Mouse (Mus musculus): ENCODE results near the gene Qpctl.
A peak's percentile ranks its signal among the peaks of the same experiment; 100 is the strongest.

The Qpctl gene

DNA sequence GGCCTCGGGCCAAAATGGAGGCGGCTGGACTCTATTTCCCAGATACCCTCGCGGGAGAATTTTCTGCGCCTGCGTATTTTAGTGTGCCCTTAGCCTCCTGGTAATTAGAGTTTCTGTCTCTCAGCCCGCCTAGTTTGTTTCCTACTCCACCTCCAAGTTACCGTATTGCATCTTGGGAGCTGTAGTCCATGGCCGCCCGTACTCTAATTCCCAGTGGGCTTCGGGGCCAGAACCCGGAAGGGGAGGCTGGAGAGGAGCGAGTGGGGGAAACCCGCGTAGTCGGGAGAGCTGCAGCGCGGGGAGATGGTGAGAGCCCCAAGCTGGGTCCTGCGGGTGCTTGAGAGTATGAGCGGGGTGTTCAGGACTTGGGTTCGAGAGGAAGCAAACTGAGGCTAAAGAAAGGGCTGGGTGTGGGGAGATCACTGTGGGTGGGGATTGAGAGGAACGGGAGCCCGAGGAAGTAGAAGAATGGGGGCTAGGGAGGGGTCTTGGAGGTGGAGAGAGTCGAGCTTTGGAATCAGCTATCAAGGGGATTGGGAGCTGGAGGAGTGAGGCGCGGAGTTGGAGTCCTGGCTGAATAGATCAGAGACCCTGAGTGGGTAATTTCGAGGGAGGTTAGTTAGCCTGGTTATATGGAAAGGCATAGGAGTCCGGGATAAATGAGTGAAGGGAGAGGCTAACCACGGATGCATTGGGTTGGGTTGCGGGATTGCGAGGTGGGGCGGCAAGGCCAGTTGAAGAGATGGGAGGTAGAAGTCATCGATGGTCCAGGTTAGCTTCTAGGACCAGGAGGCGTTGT is 29.3 kb downstream of the Qpctl start, which contains the start of gene Fbxo46:
TSS of gene Fbxo46 (plus strand) at position 229 of the 799 bp plus-strand sequence.
- DNase-seq (ENCODE audit: low spot score), result peak; percentile 98

DNA sequence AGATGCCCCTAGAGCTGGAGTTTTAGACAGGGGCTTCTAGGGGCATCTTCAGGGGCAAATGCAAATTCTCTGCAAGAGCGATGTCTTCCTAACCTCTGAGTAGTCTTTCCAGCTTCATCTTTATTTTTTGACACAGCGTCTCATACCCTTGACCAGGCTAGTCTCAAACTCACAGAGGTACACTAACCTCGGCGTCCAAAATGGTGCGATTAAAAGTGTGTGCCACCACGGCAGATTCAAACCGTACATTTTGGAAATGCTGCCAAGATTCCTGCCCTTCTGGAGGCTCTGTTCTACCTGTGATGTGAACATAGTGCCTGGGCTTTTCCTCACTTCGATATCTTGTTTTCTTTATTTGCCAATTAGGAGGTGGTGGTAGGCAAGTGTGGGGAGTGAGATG is 30.0 kb downstream of the Qpctl start:
- no peak for DNase-seq (ENCODE audit: low spot score)

DNA sequence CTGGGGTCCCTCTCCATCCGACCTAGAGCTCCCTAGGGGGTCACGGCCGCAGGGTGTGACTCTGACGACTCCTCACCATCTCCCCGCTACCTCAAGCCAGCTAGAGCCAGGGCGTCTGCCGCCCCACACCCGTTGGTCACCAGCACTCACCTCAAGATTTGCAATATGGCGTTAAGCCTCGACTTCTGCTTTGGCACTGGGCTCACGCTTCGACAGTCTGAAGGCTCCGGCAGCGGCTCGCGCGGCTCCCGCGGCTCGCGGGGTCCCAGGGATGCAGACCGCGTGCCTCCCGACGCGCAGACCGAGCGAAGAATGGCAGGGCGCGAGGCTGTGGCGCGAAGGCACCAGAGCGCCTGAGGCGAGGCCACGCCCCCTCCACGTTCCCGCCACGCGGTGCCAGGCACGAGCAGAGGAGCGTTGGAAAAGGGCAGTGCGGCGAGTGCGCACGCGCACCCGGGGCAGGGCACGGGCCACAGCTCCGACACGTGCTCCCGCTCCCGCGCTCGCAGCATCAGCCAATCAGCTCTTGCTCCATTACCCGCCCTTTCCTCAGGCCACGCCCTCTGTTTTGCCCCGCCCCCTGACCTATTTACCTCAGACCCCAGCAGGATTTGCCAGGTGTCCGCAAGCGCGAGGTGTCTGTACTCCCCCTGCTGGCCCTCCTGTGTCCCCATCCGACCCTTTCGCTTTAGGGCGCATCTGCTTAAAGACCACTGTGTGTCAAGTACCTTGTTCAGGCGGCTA is 30.9 kb downstream of the Qpctl start, which contains the start of gene Gm4969:
TSS of gene Gm4969 (minus strand) at position 341 of the 744 bp plus-strand sequence.
- DNase-seq (ENCODE audit: low spot score), result peak; percentile 42

DNA sequence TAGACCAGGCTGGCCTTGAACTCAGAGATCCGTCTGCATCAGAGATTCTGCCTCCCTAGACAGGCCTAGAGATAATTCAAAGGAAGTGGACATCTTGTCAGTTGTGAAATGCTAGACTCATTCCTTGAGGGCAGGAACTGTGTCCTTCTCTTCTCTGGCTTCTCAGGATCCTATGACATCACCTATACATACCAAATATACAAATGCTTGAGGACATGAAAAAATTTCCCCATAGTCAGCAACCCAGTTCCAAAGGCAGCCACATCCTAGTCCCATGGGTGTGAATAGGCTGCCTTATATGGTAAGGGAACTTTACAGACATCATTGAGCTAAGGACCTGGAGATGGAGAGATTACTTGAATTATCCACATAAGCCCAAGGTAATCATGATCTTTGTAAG is 39.5 kb downstream of the Qpctl start:
- no peak for DNase-seq (ENCODE audit: low spot score)

DNA sequence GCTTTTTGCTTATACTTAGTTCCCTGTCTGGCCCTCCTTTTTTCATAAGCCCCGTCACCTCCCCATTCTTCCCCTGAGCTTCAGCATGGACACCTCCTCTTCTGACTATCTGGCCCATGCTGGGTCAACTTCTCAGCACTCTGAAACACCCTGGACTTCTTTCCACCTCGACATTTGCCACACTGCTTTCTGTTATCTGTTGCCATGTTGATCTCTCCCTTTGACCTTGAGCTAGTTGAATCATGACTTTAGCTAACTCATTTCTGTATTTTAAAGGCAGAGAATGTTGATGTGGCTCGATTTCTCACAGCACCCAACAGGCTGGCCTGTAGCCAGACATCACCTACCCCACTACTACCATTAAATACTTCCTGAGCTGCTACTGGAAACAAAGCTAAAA is 41.7 kb downstream of the Qpctl start:
- DNase-seq (ENCODE audit: low spot score), result no peak

DNA sequence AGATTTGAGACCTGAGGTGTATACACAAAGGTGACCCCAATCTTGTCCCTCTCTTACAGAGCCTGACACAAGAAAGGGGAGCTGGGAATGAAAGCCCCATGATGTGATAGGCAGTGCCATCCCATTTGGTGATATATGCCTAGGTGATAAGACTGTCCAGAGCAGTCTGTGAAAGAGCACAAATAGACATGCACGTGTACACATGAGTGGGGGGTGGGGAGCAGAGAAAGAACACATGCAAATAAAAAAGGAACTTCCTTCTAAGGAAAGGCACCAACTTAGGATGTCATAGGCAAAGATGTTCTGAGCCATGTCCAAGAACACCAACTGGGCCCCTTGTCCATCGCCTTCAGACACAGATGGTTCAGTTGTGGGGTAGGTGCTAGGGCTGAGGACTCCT is 44.6 kb downstream of the Qpctl start:
- DNase-seq (ENCODE audit: low spot score), result no peak

DNA sequence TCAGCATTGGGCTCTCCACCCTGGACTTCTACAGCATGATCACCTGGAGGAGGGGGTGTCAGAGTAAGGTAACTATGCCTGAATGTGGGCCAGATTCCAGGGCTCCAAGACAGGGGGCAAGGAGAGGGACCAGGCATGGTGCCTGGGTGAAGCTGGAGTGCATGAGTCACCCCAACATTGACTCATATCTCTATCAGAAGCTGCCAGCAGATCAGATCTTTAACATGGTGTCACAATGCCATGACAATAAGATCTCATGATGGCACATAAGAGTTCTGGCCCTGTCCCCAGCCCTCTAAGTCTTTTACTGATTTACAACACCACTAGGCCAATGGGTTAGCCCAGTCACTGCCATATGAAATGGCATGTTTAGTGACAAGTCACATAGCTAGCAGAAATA is 45.4 kb downstream of the Qpctl start:
- no peak for DNase-seq (ENCODE audit: low spot score)

DNA sequence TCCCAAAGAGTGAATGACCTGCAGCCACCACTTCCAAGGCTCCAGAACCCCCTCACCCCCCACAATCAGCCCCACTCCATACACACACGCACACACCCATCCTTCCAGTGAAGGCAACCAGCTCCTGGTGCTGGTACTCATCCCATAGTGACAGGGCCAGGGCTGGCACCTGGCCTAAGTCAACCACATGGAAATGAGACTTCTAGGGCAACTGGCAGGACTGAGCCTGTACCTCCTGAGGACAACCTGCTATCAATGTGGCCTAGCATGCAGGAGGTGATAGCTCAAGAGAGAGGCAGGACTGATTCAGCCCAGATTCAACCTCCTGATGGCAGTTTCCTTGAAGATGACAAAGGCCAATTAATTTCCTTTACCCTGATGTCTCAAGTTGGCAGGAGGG is 48.8 kb downstream of the Qpctl start:
- no peak for DNase-seq (ENCODE audit: low spot score)

DNA sequence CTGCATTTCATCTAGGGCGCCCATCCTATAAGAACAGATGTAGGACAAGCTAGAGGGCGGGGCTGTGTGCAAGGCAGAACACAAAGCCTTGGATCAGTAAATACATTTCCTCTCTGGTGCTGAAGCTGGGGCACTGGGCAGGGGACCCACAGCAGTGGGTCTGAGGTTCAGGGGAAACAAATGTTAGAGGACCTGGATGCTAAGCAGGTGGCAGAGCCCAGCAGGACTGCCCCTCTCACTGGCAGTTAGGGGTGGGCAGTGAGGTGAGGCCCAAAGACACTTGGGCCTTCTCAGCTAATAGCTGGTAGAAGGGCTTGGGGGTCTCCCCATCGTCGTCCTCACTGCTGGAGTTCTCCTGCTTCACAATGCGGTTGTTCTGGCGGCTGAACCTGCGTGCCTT is 50.3 kb downstream of the Qpctl start:
- no peak for DNase-seq (ENCODE audit: low spot score)

DNA sequence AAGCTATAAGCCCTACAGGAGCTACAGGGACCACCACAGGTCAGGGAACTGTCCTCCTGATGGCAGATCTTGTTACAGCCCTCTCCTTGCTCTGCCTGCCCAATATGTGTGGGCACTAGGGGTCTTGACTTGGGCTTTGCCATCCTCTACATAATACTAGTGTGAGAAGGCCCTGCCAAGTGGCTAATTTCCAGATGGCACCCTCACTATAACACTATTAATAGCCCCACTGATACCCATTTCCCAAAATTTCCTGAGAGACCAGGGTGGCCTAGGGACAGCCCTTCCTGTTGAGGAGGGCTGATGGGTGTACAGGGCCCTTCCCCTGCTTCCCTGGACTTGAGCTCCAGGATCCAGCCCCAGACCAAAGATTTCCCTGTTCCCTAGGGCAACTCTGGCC is 51.2 kb downstream of the Qpctl start:
- DNase-seq (ENCODE audit: low spot score), result no peak

DNA sequence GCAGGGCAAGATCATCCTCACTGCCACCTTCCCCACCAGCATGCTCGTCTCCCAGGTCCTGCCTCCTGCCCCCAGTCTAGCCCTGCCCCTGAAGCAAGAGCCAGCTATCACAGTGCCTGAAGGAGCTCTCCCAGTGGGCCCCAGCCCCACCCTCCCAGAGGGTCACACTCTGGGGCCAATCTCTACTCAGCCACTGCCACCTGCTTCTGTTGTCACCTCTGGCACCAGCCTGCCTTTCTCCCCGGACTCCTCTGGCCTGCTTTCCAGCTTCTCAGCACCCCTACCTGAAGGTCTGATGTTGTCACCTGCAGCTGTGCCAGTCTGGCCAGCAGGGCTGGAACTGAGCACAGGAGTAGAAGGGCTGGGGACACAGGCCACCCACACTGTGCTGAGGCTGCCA is 51.9 kb downstream of the Qpctl start:
- DNase-seq (ENCODE audit: low spot score), result no peak

DNA sequence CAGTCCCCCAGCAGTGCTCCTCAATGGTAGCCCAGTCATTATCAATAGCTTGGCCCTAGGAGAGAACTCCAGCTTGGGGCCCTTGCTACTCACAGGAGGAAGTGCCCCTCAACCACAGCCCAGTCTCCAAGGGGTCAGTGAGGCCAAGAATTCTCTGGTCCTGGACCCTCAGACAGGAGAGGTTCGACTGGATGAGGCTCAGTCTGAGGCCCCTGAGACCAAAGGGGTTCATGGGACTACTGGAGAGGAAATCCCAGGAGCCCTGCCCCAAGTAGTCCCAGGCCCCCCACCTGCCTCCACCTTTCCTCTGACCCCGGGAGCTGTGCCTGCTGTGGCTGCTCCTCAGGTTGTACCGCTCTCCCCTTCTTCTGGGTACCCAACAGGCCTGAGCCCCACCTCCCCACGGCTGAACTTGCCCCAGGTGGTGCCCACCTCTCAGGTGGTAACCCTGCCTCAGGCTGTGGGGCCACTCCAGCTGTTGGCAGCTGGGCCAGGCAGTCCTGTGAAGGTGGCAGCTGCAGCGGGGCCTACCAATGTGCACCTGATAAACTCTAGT is 52.6 kb downstream of the Qpctl start:
- DNase-seq (ENCODE audit: low spot score), result no peak

DNA sequence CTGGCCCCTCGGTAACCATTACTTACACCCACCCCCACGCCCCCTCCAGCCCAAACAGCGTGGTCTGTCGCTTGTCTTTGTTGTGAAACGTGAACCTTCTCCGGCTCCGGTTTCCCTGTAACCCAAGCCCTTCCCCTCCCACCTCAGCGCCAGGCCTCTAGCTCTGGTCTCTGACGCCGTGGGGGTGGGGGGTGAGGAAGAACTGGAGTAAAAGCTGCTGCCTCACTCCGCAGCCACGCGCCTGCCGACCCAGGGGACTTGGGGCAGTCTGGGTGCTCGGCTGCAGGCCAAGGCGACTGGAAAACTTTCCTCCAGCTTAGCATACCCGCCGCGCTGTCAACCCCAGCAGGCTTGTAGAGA is 53.4 kb downstream of the Qpctl start:
- peak; percentile 48 for DNase-seq (ENCODE audit: low spot score)

DNA sequence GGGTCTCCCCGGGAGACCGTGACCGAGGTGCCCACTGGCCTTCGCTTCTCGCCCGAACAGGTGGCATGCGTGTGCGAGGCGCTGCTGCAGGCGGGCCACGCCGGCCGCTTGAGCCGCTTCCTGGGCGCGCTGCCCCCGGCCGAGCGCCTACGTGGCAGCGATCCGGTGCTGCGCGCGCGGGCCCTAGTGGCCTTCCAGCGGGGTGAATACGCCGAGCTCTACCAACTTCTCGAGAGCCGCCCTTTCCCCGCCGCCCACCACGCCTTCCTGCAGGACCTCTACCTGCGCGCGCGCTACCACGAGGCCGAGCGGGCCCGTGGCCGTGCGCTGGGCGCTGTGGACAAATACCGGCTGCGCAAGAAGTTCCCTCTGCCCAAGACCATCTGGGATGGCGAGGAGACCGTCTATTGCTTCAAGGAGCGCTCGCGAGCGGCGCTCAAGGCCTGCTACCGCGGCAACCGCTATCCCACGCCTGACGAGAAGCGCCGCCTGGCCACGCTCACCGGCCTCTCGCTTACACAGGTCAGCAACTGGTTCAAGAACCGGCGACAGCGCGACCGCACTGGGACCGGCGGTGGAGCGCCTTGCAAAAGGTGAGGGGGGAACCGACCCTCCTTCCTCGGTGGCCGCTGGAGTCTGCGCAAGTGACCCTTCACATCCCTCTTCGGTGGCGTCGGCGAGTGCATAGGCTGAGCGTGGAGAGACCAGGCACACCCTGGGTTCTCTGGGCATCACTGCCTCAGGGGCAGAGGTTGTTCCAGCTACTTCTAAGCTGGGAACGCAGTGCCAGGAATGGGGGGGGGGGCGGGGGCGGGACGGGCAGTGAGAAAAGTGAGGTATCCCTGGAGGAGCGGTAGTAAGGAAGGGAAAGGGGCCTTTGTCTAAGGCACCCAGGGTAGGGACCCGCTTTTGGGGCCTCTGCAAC is 54.0 kb downstream of the Qpctl start:
- DNase-seq (ENCODE audit: low spot score), result peak; percentile 43

DNA sequence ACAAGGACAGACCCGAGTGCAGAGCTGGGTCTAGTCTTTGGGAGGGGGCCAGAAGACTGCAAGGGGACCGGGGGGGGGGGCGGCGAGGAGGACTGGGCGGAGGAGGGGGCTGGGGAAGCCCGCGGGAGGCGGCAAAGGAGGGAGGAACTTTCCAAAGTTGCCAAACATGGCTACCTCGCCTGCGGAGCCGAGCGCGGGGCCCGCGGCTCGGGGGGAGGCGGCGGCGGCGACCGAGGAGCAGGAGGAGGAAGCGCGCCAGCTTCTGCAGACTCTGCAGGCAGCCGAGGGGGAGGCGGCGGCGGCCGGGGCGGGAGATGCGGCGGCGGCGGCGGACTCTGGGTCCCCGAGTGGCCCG is 54.6 kb downstream of the Qpctl start, which contains the start of gene Six5:
TSS of gene Six5 (plus strand) at position 124 of the 355 bp plus-strand sequence.
- peak; percentile 23 for DNase-seq (ENCODE audit: low spot score)

DNA sequence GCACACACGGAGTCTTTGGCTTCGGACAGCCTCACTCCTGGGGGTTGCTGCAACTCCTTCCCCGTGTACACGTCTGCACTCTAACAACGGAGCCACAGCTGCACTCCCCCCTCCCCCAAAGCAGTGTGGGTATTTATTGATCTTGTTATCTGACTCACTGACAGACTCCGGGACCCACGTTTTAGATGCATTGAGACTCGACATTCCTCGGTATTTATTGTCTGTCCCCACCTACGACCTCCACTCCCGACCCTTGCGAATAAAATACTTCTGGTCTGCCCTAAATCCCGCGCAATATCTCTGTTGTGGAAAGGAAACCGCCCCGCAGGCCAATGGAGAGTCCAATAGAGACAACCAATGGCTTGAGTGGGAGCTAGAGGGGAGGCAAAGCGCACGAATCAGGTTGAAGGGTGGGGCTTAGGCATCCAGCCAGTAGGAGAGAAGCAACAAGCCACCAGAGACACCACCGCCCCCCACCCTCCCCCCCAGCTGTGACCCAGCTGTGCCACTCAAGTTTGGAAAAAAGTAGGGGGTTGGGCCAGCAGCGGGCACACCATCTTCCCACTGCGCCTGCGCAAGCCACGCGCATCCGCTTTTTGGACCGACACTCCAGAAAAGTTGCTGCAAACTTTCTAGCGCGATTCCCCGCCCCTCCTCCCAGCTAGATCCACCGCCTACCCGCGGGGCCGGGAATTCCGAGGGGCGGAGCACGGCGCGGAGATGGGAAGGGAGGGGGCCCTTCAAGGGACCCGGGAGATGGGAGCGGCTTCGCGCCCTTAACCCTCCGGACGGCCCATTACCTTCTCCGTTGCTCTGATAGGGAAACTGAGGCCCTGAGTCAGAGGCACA is 55.3 kb downstream of the Qpctl start:
- peak; percentile 97 for DNase-seq (ENCODE audit: low spot score)

DNA sequence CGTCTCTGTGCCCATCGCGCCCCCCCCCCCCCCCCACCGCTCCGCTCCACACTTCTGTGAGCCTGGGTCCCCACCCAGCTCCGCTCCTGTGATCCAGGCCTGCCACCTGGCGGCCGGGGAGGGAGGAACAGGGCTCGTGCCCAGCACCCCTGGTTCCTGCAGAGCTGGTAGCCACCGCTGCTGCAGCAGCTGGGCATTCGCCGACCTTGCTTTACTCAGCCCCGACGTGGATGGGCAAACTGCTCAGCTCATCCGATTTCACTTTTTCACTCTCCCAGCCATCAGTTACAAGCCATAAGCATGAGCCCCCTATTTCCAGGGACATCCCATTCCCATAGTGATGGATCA is 55.9 kb downstream of the Qpctl start:
- DNase-seq (ENCODE audit: low spot score), result peak; percentile 89

DNA sequence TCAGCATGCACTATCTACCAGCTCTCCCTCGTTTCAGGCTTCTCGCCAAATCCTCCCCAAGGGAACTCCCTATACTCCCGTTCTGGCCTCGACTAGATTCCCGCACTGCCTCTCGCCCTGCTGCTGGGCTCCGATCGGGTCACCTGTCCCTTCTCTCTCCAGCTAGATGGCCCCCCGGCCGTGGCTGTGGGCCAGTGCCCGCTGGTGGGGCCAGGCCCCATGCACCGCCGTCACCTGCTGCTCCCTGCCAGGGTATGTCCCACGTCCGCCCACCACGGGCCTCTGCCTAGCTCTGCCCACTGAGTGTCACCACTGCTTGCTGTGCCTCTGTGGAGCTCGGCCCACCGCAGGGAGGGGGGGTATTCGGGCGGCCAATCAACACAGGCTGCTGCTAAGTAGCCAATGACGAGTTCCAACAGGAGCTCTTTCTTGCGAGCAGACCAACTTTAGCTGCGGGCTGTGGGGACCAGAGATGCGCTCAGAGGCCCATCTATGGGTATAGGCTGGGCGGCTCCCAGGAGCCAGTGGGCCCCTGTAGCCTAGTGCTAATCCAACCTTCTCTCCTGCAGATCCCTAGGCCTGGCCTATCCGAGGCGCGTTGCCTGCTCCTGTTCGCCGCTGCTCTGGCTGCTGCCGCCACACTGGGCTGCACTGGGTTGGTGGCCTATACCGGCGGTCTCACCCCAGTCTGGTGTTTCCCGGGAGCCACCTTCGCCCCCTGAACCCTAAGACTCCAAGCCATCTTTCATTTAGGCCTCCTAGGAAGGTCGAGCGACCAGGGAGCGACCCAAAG is 56.5 kb downstream of the Qpctl start:
- no peak for DNase-seq (ENCODE audit: low spot score)

DNA sequence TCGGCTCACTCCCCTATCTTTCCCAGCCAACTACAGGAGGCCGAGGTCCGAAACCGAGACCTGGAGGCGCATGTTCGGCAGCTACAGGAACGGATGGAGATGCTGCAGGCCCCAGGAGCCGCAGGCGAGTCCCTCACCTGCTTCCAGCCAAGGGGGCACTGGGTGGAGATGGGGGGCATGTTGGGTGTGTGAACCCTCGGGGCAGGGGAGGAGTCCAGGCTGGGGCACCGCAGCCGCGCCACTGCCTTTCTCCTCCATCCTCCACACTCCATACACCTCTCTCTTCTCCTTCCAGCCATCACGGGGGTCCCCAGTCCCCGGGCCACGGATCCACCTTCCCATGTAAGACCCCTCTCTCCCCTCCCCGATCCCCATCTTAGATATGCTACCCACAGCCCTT is 57.2 kb downstream of the Qpctl start:
- DNase-seq (ENCODE audit: low spot score), result no peak

All from lung, postnatal 25 days (tissue).